Mouse (Mus musculus): Measurements from ENCODE around the gene Rps27rt. TPM values are rescaled to one million over a fixed set of nuclear protein-coding genes. Genes with fewer than 3 reads are reported as not detected.

The Rps27rt gene
- total and polyA plus RNA-seq, 2 experiments = 7.2 to 12.2 TPM

- no peaks in the 10 kb centered on the region for H3K36me3 ChIP-seq (ENCODE audit: control insufficient read depth, insufficient read depth, low read length)
- no peaks in the 10 kb centered on the region for H3K79me2 ChIP-seq (ENCODE audit: control insufficient read depth, insufficient read depth, low read length)
- H3K27ac ChIP-seq (replicated peaks; ENCODE audit: insufficient read depth, low read depth, low read length) = no peak overlapping the region
- 56% methylated on average over 4 of the region's 4 CpGs for WGBS
- no peak for TF ChIP-seq POLR2A (IDR thresholded peaks at IDR 0.05; ENCODE audit: extremely low read depth, insufficient read depth, low read length)
- H3K27me3 ChIP-seq (ENCODE audit: control insufficient read depth, insufficient read depth, low read length) = no peaks in the 10 kb centered on the region
- no peak for DNase-seq (ENCODE audit: extremely low read depth, low read depth, low spot score)
- H3K4me3 ChIP-seq (ENCODE audit: insufficient read depth, low read depth, low read length) = no peak overlapping the region
- H3K9ac ChIP-seq (ENCODE audit: low read depth, low read length) = no peak overlapping the region
- H3K4me1 ChIP-seq (ENCODE audit: control insufficient read depth, insufficient read depth, low read length) = no peaks in the 10 kb centered on the region
Observed at GRCm38 (mm10) chr9:114960043-114960789, 22.3 kb downstream of the Rps27rt start.

GRCm38 (mm10) chr9:114956945-114957344 lies 25.6 kb downstream of the Rps27rt start:
- H3K9ac ChIP-seq (ENCODE audit: low read depth, low read length) = no peak overlapping the region
- no peak overlapping the region for H3K4me3 ChIP-seq (ENCODE audit: insufficient read depth, low read depth, low read length)
- TF ChIP-seq CTCF (IDR thresholded peaks at IDR 0.05; ENCODE audit: low read depth, low read length) (peak; percentile 49), POLR2A (IDR thresholded peaks at IDR 0.05; ENCODE audit: extremely low read depth, insufficient read depth, low read length) (no peak)
- DNase-seq (ENCODE audit: extremely low read depth, low read depth, low spot score) = peak; percentile 41
- WGBS = 36% methylated on average over 5 of the region's 5 CpGs
- no peaks in the 10 kb centered on the region for H3K27me3 ChIP-seq (ENCODE audit: control insufficient read depth, insufficient read depth, low read length)
- H3K79me2 ChIP-seq (ENCODE audit: control insufficient read depth, insufficient read depth, low read length) = no peaks in the 10 kb centered on the region
- H3K27ac ChIP-seq (replicated peaks; ENCODE audit: insufficient read depth, low read depth, low read length) = no peak overlapping the region
- no peaks in the 10 kb centered on the region for H3K36me3 ChIP-seq (ENCODE audit: control insufficient read depth, insufficient read depth, low read length)
- H3K4me1 ChIP-seq (ENCODE audit: control insufficient read depth, insufficient read depth, low read length) = no peaks in the 10 kb centered on the region

- no peaks in the 10 kb centered on the region for H3K79me2 ChIP-seq (ENCODE audit: control insufficient read depth, insufficient read depth, low read length)
- WGBS = 88% methylated on average over 11 of the region's 11 CpGs
- TF ChIP-seq CTCF (IDR thresholded peaks at IDR 0.05; ENCODE audit: low read depth, low read length) = no peak
- no peak for TF ChIP-seq POLR2A (IDR thresholded peaks at IDR 0.05; ENCODE audit: extremely low read depth, insufficient read depth, low read length)
Observed at GRCm38 (mm10) chr9:114955340-114955739, 27.2 kb downstream of the Rps27rt start.

GRCm38 (mm10) chr9:114952866-114953265 lies 29.7 kb downstream of the Rps27rt start:
- TF ChIP-seq CTCF (IDR thresholded peaks at IDR 0.05; ENCODE audit: low read depth, low read length) (peak; percentile 41), POLR2A (IDR thresholded peaks at IDR 0.05; ENCODE audit: extremely low read depth, insufficient read depth, low read length) (no peak)
- no peak for DNase-seq (ENCODE audit: extremely low read depth, low read depth, low spot score)
- H3K36me3 ChIP-seq (ENCODE audit: control insufficient read depth, insufficient read depth, low read length) = no peaks in the 10 kb centered on the region
- H3K79me2 ChIP-seq (ENCODE audit: control insufficient read depth, insufficient read depth, low read length) = no peaks in the 10 kb centered on the region
- no peak overlapping the region for H3K9ac ChIP-seq (ENCODE audit: low read depth, low read length)
- 56% methylated on average over 1 of the region's 1 CpGs for WGBS
- H3K4me3 ChIP-seq (ENCODE audit: insufficient read depth, low read depth, low read length) = no peak overlapping the region
- no peak overlapping the region for H3K27ac ChIP-seq (replicated peaks; ENCODE audit: insufficient read depth, low read depth, low read length)
- H3K27me3 ChIP-seq (ENCODE audit: control insufficient read depth, insufficient read depth, low read length) = no peaks in the 10 kb centered on the region
- peaks cover 1% of the 10 kb centered on the region for H3K4me1 ChIP-seq (ENCODE audit: control insufficient read depth, insufficient read depth, low read length)

More at GRCm38 (mm10) chr9:114955340-114955739, 27.2 kb downstream of the Rps27rt start:
- Histone ChIP-seq H3K9ac (ENCODE audit: low read depth, low read length) (no peak overlapping the region), H3K4me3 (ENCODE audit: insufficient read depth, low read depth, low read length) (no peak overlapping the region), H3K4me1 (ENCODE audit: control insufficient read depth, insufficient read depth, low read length) (peaks cover 1% of the 10 kb centered on the region; the same call in 1 of the 2 replicates), H3K36me3 (ENCODE audit: control insufficient read depth, insufficient read depth, low read length) (no peaks in the 10 kb centered on the region), H3K27me3 (ENCODE audit: control insufficient read depth, insufficient read depth, low read length) (no peaks in the 10 kb centered on the region), H3K27ac (replicated peaks; ENCODE audit: insufficient read depth, low read depth, low read length) (no peak overlapping the region)
- no peak for DNase-seq (ENCODE audit: extremely low read depth, low read depth, low spot score)

GRCm38 (mm10) chr9:114948395-114948794 lies 34.1 kb downstream of the Rps27rt start:
- Histone ChIP-seq H3K9ac (ENCODE audit: low read depth, low read length) (no peak overlapping the region), H3K79me2 (ENCODE audit: control insufficient read depth, insufficient read depth, low read length) (no peaks in the 10 kb centered on the region), H3K4me3 (ENCODE audit: insufficient read depth, low read depth, low read length) (no peak overlapping the region), H3K27ac (replicated peaks; ENCODE audit: insufficient read depth, low read depth, low read length) (no peak overlapping the region), H3K27me3 (ENCODE audit: control insufficient read depth, insufficient read depth, low read length) (no peaks in the 10 kb centered on the region), H3K36me3 (ENCODE audit: control insufficient read depth, insufficient read depth, low read length) (no peaks in the 10 kb centered on the region), H3K4me1 (ENCODE audit: control insufficient read depth, insufficient read depth, low read length) (peaks cover 1% of the 10 kb centered on the region)
- DNase-seq (ENCODE audit: extremely low read depth, low read depth, low spot score) = no peak
- no peak for TF ChIP-seq POLR2A (IDR thresholded peaks at IDR 0.05; ENCODE audit: extremely low read depth, insufficient read depth, low read length)
- 60% methylated on average over 5 of the region's 5 CpGs for WGBS

- H3K9ac ChIP-seq (ENCODE audit: low read depth, low read length) = no peak overlapping the region
- no peaks in the 10 kb centered on the region for H3K36me3 ChIP-seq (ENCODE audit: control insufficient read depth, insufficient read depth, low read length)
- H3K79me2 ChIP-seq (ENCODE audit: control insufficient read depth, insufficient read depth, low read length) = no peaks in the 10 kb centered on the region
- H3K4me1 ChIP-seq (ENCODE audit: control insufficient read depth, insufficient read depth, low read length) = no peaks in the 10 kb centered on the region; the same call in 1 of the 2 replicates
- H3K4me3 ChIP-seq (ENCODE audit: insufficient read depth, low read depth, low read length) = no peak overlapping the region
- 88% methylated on average over 6 of the region's 6 CpGs for WGBS
- H3K27ac ChIP-seq (replicated peaks; ENCODE audit: insufficient read depth, low read depth, low read length) = no peak overlapping the region
- H3K27me3 ChIP-seq (ENCODE audit: control insufficient read depth, insufficient read depth, low read length) = no peaks in the 10 kb centered on the region
- DNase-seq (ENCODE audit: extremely low read depth, low read depth, low spot score) = no peak
- TF ChIP-seq CTCF (IDR thresholded peaks at IDR 0.05; ENCODE audit: low read depth, low read length) (no peak), POLR2A (IDR thresholded peaks at IDR 0.05; ENCODE audit: extremely low read depth, insufficient read depth, low read length) (no peak)
Observed at GRCm38 (mm10) chr9:114945576-114945975, 37.0 kb downstream of the Rps27rt start.
